Mouse (Mus musculus) myocyte (in vitro differentiated cells): ENCODE data around the gene Kcnk7. TPM values are rescaled to one million over a fixed set of nuclear protein-coding genes. Genes with fewer than 3 reads are reported as not detected.

Experiments used
- H3K27me3 ChIP-seq: one replicate; pipeline ENCODE4 v1.6.1; 2011; ENCODE audit not compliant: control insufficient read depth, insufficient read depth, insufficient read length
- H3K36me3 ChIP-seq: one replicate; pipeline ENCODE4 v1.6.1; 2011; ENCODE audit not compliant: control insufficient read depth, insufficient read depth
- H3K4me2 ChIP-seq: one replicate; pipeline ENCODE4 v1.6.1; 2011; ENCODE audit warnings: low read depth, control low read depth
- H3K4me3 ChIP-seq: one replicate; pipeline ENCODE4 v1.5.1; 2011; ENCODE audit warnings: mild to moderate bottlenecking, control low read depth, moderate library complexity
- H3K79me2 ChIP-seq: one replicate; pipeline ENCODE4 v1.6.1; 2011; ENCODE audit not compliant: control insufficient read depth, insufficient read depth
- H3ac ChIP-seq: one replicate; pipeline ENCODE4 v1.6.1; 2011; ENCODE audit not compliant: control insufficient read depth, insufficient read length
- CEBPB ChIP-seq: IDR thresholded peaks from 2 replicates; pipeline ENCODE4 v1.6.1; 2011; ENCODE audit warnings: mild to moderate bottlenecking, moderate library complexity; ENCODE audit not compliant: poor library complexity, insufficient read depth, severe bottlenecking
- E2F4 ChIP-seq: IDR thresholded peaks from one replicate; pipeline ENCODE4 v1.6.1; 2011; ENCODE audit warnings: mild to moderate bottlenecking, control low read depth, moderate library complexity; ENCODE audit not compliant: insufficient read depth
- MAX ChIP-seq: IDR thresholded peaks from one replicate; pipeline ENCODE4 v1.6.1; 2011; ENCODE audit warnings: low read depth, mild to moderate bottlenecking, control low read depth
- MYOD1 ChIP-seq, 3 experiments: IDR thresholded peaks; one replicate each; pipeline ENCODE4 v1.6.1; 2011; ENCODE audit warnings: control low read depth in 2 of 3, low read depth in 2 of 3, mild to moderate bottlenecking in 2 of 3, moderate library complexity in 1 of 3; ENCODE audit not compliant: insufficient read length in 2 of 3, control insufficient read depth in 1 of 3
- MYOG ChIP-seq, 3 experiments: IDR thresholded peaks; one replicate each; pipeline ENCODE4 v1.6.1; 2011; ENCODE audit warnings: control low read depth in 2 of 3, low read depth in 2 of 3, mild to moderate bottlenecking in 2 of 3; ENCODE audit not compliant: insufficient read length in 2 of 3, control insufficient read depth in 1 of 3, insufficient read depth in 1 of 3
- POLR2A ChIP-seq: IDR thresholded peaks from one replicate; pipeline ENCODE4 v1.6.1; 2011; ENCODE audit warnings: low read depth, mild to moderate bottlenecking, control low read depth, moderate library complexity; ENCODE audit not compliant: insufficient read length
- POLR2AphosphoS2 ChIP-seq: IDR thresholded peaks from one replicate; pipeline ENCODE4 v1.6.1; 2011; ENCODE audit warnings: low read depth, control low read depth; ENCODE audit not compliant: insufficient read length
- REST ChIP-seq: IDR thresholded peaks from one replicate; pipeline ENCODE4 v1.6.1; 2011; ENCODE audit warnings: mild to moderate bottlenecking, control low read depth, moderate library complexity; ENCODE audit not compliant: insufficient read depth, insufficient read length
- SRF ChIP-seq: IDR thresholded peaks from one replicate; pipeline ENCODE4 v1.6.1; 2011; ENCODE audit warnings: low read depth; ENCODE audit not compliant: control insufficient read depth, insufficient read length
- TCF12 ChIP-seq: IDR thresholded peaks from one replicate; pipeline ENCODE4 v1.6.1; 2011; ENCODE audit warnings: mild to moderate bottlenecking, control low read depth; ENCODE audit not compliant: poor library complexity, insufficient read depth, severe bottlenecking
- TCF3 ChIP-seq: IDR thresholded peaks from one replicate; pipeline ENCODE4 v1.6.1; 2011; ENCODE audit warnings: low read depth, control low read depth; ENCODE audit not compliant: insufficient read length
- USF1 ChIP-seq: IDR thresholded peaks from one replicate; pipeline ENCODE4 v1.6.1; 2011; ENCODE audit warnings: low read depth, mild to moderate bottlenecking, control low read depth, moderate library complexity
- polyA plus RNA-seq: library from polyadenylated mRNA; unstranded; fragments of >200 nt; fragmentation: generic; extraction: Trizol; gene quantifications from one replicate; pipeline ENCODE4 v1.2.1, GENCODE M21; 2012; ENCODE audit warnings: missing spikeins

Kcnk7 gene
- polyA plus RNA-seq, 1 experiment = 0.12 TPM

- Histone ChIP-seq H3K4me3 (no peak overlapping the region), H3K4me2 (peak overlapping the region; percentile 55), H3K79me2 (peaks cover 27% of the 10 kb centered on the region), H3ac (no peak overlapping the region), H3K27me3 (no peaks in the 10 kb centered on the region), H3K36me3 (peaks cover 37% of the 10 kb centered on the region)
- TF ChIP-seq REST (no peak), CEBPB (no peak), TCF12 (no peak), POLR2AphosphoS2 (no peak), MYOG (IDR thresholded peaks at IDR 0.05; ENCODE audit: control insufficient read depth in 1 of 3, insufficient read depth in 1 of 3, insufficient read length in 2 of 3, low read depth in 2 of 3) (no peak), TCF3 (no peak), POLR2A (no peak), MAX (no peak)
These were observed 9.1 kb downstream of the Kcnk7 start for GRCm38 (mm10) chr19:5713255-5713654.

- Histone ChIP-seq H3K79me2 (peaks cover 27% of the 10 kb centered on the region), H3K27me3 (no peaks in the 10 kb centered on the region), H3K4me3 (no peak overlapping the region), H3K36me3 (peaks cover 36% of the 10 kb centered on the region), H3K4me2 (peak overlapping the region; percentile 55), H3ac (no peak overlapping the region)
- TF ChIP-seq MAX (no peak), POLR2A (peak; percentile 5), MYOG (IDR thresholded peaks at IDR 0.05; ENCODE audit: control insufficient read depth in 1 of 3, insufficient read depth in 1 of 3, insufficient read length in 2 of 3, low read depth in 2 of 3) (peak in 1 of 3 experiments; percentile 50)
These were observed 9.6 kb downstream of the Kcnk7 start for GRCm38 (mm10) chr19:5713730-5714129.

GRCm38 (mm10) chr19:5715793-5716688, 11.9 kb downstream of the Kcnk7 start:
- TF ChIP-seq E2F4 (no peak), POLR2A (peak; percentile 43), POLR2AphosphoS2 (peak; percentile 54)
- no peak overlapping the region for H3K4me3 ChIP-seq
- H3K36me3 ChIP-seq = peaks cover 48% of the 10 kb centered on the region
- H3ac ChIP-seq = no peak overlapping the region
- no peaks in the 10 kb centered on the region for H3K27me3 ChIP-seq
- H3K4me2 ChIP-seq = no peak overlapping the region
- H3K79me2 ChIP-seq = peaks cover 27% of the 10 kb centered on the region

- no peak overlapping the region for H3ac ChIP-seq
- no peak overlapping the region for H3K4me2 ChIP-seq
- H3K36me3 ChIP-seq = peaks cover 54% of the 10 kb centered on the region
- H3K79me2 ChIP-seq = peaks cover 27% of the 10 kb centered on the region
- H3K4me3 ChIP-seq = no peak overlapping the region
- H3K27me3 ChIP-seq = no peaks in the 10 kb centered on the region
- TF ChIP-seq E2F4 (no peak), TCF3 (no peak), MYOG (IDR thresholded peaks at IDR 0.05; ENCODE audit: control insufficient read depth in 1 of 3, insufficient read depth in 1 of 3, insufficient read length in 2 of 3, low read depth in 2 of 3) (no peak), POLR2AphosphoS2 (peak; percentile 59), SRF (no peak), TCF12 (no peak), USF1 (no peak), POLR2A (peak; percentile 27), MYOD1 (IDR thresholded peaks at IDR 0.05; ENCODE audit: control insufficient read depth in 1 of 3, insufficient read length in 2 of 3, low read depth in 2 of 3) (no peak), MAX (no peak), CEBPB (no peak)
These were observed 12.8 kb downstream of the Kcnk7 start for GRCm38 (mm10) chr19:5716955-5717354.

GRCm38 (mm10) chr19:5721233-5721632, 17.1 kb downstream of the Kcnk7 start:
- H3K27me3 ChIP-seq = no peaks in the 10 kb centered on the region
- TF ChIP-seq USF1 (no peak), POLR2A (no peak), E2F4 (no peak), MYOD1 (IDR thresholded peaks at IDR 0.05; ENCODE audit: control insufficient read depth in 1 of 3, insufficient read length in 2 of 3, low read depth in 2 of 3) (no peak), REST (no peak)
- no peak overlapping the region for H3ac ChIP-seq
- peaks cover 33% of the 10 kb centered on the region for H3K79me2 ChIP-seq
- no peak overlapping the region for H3K4me2 ChIP-seq
- H3K4me3 ChIP-seq = no peak overlapping the region
- H3K36me3 ChIP-seq = peaks cover 61% of the 10 kb centered on the region
